Mouse (Mus musculus) megakaryocyte, adult 5-6 weeks (primary cell): ENCODE results near the gene Fsd2. TPM values are rescaled to one million over a fixed set of nuclear protein-coding genes. Genes with fewer than 3 reads are reported as not detected.

Experiments
- ATAC-seq: 2 replicates; pipeline ENCODE4 v1.8.0; 2016; ENCODE audit warnings: mild to moderate bottlenecking, inconsistent platforms; ENCODE audit not compliant: poor library complexity, severe bottlenecking
- total RNA-seq, 2 experiments: library from RNA; stranded (forward) in 1 of 2; stranded (reverse) in 1 of 2; fragments of 153-499, 151-499 nt in 1 of 2; fragments of 221-1000, 200-1000 nt in 1 of 2; gene quantifications; 2 replicates each; pipeline versions ENCODE4 v1.2.3 to v1.2.4; 2015 to 2017

Gene Fsd2
- total RNA-seq, 2 experiments from 2014 or later, result 0.11 TPM; not detected in 1

GRCm38 (mm10) chr7:81572610-81573268 is 6.0 kb upstream of the Fsd2 start:
- no peak for ATAC-seq

GRCm38 (mm10) chr7:81571941-81572441 is 5.2 kb upstream of the Fsd2 start:
- no peak for ATAC-seq

GRCm38 (mm10) chr7:81571108-81571940 is 4.6 kb upstream of the Fsd2 start, which contains the start of gene Whamm:
Gene Whamm, plus strand, starts transcription at chr7:81571266.
- peak; percentile 94 for ATAC-seq

- ATAC-seq, result peak; percentile 23
Observed at GRCm38 (mm10) chr7:81570752-81571107, 4.0 kb upstream of the Fsd2 start.

GRCm38 (mm10) chr7:81570271-81570670 is 3.5 kb upstream of the Fsd2 start:
- no peak for ATAC-seq

- no peak for ATAC-seq
Observed at GRCm38 (mm10) chr7:81569851-81570250, 3.1 kb upstream of the Fsd2 start.

- no peak for ATAC-seq
Observed at GRCm38 (mm10) chr7:81567396-81567795, 652 bp upstream of the Fsd2 start.

- no peak for ATAC-seq
Observed at GRCm38 (mm10) chr7:81566332-81566731, 412 bp downstream of the Fsd2 start.

GRCm38 (mm10) chr7:81565381-81566055 is 1.2 kb downstream of the Fsd2 start:
- no peak for ATAC-seq

- no peak for ATAC-seq
Observed at GRCm38 (mm10) chr7:81564766-81565165, 2.0 kb downstream of the Fsd2 start.

GRCm38 (mm10) chr7:81563506-81564015 is 3.2 kb downstream of the Fsd2 start:
- ATAC-seq, result no peak

- ATAC-seq, result no peak
Observed at GRCm38 (mm10) chr7:81561211-81561610, 5.5 kb downstream of the Fsd2 start.

GRCm38 (mm10) chr7:81560101-81561049 is 6.4 kb downstream of the Fsd2 start:
- no peak for ATAC-seq

GRCm38 (mm10) chr7:81559231-81559980 is 7.3 kb downstream of the Fsd2 start:
- ATAC-seq, result no peak

GRCm38 (mm10) chr7:81557985-81558360 is 8.8 kb downstream of the Fsd2 start:
- no peak for ATAC-seq

GRCm38 (mm10) chr7:81557252-81557984 is 9.3 kb downstream of the Fsd2 start:
- no peak for ATAC-seq

GRCm38 (mm10) chr7:81556839-81557238 is 9.9 kb downstream of the Fsd2 start:
- no peak for ATAC-seq

GRCm38 (mm10) chr7:81554369-81554768 is 12.4 kb downstream of the Fsd2 start:
- peak; percentile 74 for ATAC-seq

- ATAC-seq, result no peak
Observed at GRCm38 (mm10) chr7:81553589-81553988, 13.2 kb downstream of the Fsd2 start.
